Comparison of ENCODE assay signal across 9 mouse cellular contexts in genomic region chr13:85430040-85430439, GRCm38 (mm10).
A peak's percentile ranks its signal among the peaks of the same experiment; 100 is the strongest.
DNase-seq lines count a peak whose midpoint lies in the region; ATAC-seq and TF ChIP-seq lines count a peak whose summit lies in the region.
"Had no signal": no experiment of that assay in that cellular context is flagged by ENCODE, and none has a peak within 500 bp of the region (broad histone marks: within the 10 kb centered on the region; RNA-seq: fewer than 3 reads in every experiment).

No protein-coding gene starts in this region.

- no peaks in the 10 kb centered on the region for H3K27me3 ChIP-seq in forebrain, embryonic 12.5 days
- no peaks in the 10 kb centered on the region for H3K27me3 ChIP-seq in forebrain, embryonic 11.5 days (ENCODE audit: control insufficient read depth, insufficient read depth, low read length)
- H3K27me3 ChIP-seq: embryonic facial prominence, embryonic 13.5 days had no signal

- H3K36me3 ChIP-seq in forebrain, embryonic 12.5 days (replicated peaks), result no peaks in the 10 kb centered on the region
- no peaks in the 10 kb centered on the region for H3K36me3 ChIP-seq in forebrain, embryonic 11.5 days (ENCODE audit: control insufficient read depth, insufficient read depth, low read length)
- H3K36me3 ChIP-seq: embryonic facial prominence, embryonic 13.5 days had no signal

- whole genome bisulfite sequencing in forebrain, embryonic 12.5 days, result 92% methylated on average over 3 of the region's 3 CpGs
- 88% methylated on average over 3 of the region's 3 CpGs for WGBS in forebrain, embryonic 11.5 days

- intact Hi-C loops in left cerebral cortex, adult 2 months (cut with DNase I), result no loop called here

- DNase-seq in frontal cortex, postnatal 25 days (ENCODE audit: low spot score in 2 of 2), result no peak
- peak; percentile 9 to 13 for DNase-seq in urinary bladder, postnatal 36 days (ENCODE audit: low spot score in 2 of 2)
- DNase-seq in urinary bladder, postnatal 10 days (ENCODE audit: low spot score), result no peak
- DNase-seq in heart, postnatal 4 days, result peak; percentile 14
- DNase-seq in left cerebral cortex, adult 2 months (ENCODE audit: extremely low spot score in 1 of 2, low spot score in 2 of 2), result no peak
- DNase-seq in forebrain, embryonic 11.5 days (ENCODE audit: low spot score), result no peak

- TF ChIP-seq CTCF in left cerebral cortex, adult 2 months (IDR thresholded peaks at IDR 0.05), result no peak

- ATAC-seq in frontal cortex, adult (ENCODE audit: low TSS enrichment), result peak; percentile 67
- ATAC-seq in forebrain, embryonic 12.5 days (ENCODE audit: low FRiP score), result no peak
- ATAC-seq in forebrain, embryonic 11.5 days (replicated peaks; ENCODE audit: low FRiP score), result no peak

- H3K4me3 ChIP-seq in left cerebral cortex, adult 2 months, result no peak overlapping the region
- H3K4me3 ChIP-seq in forebrain, embryonic 12.5 days (replicated peaks), result no peak overlapping the region
- no peak overlapping the region for H3K4me3 ChIP-seq in forebrain, embryonic 11.5 days (ENCODE audit: low read depth, low read length)
- H3K4me3 ChIP-seq: embryonic facial prominence, embryonic 13.5 days had no signal

- H3K9ac ChIP-seq in forebrain, embryonic 12.5 days, result no peak overlapping the region
- no peak overlapping the region for H3K9ac ChIP-seq in forebrain, embryonic 11.5 days (ENCODE audit: low read length)
- H3K9ac ChIP-seq: embryonic facial prominence, embryonic 13.5 days had no signal

- H3K4me2 ChIP-seq in forebrain, embryonic 12.5 days, result no peak overlapping the region
- no peak overlapping the region for H3K4me2 ChIP-seq in forebrain, embryonic 11.5 days (ENCODE audit: low read depth, low read length, severe bottlenecking)
- H3K4me2 ChIP-seq: embryonic facial prominence, embryonic 13.5 days had no signal

- no peak overlapping the region for H3K27ac ChIP-seq in left cerebral cortex, adult 2 months
- H3K27ac ChIP-seq in forebrain, embryonic 12.5 days, result no peak overlapping the region
- H3K27ac ChIP-seq in forebrain, embryonic 11.5 days (ENCODE audit: low read depth, low read length), result no peak overlapping the region
- H3K27ac ChIP-seq: embryonic facial prominence, embryonic 13.5 days had no signal

- H3K9me3 ChIP-seq in forebrain, embryonic 12.5 days, result no peaks in the 10 kb centered on the region
- H3K9me3 ChIP-seq in forebrain, embryonic 11.5 days (ENCODE audit: control insufficient read depth, low read length), result no peaks in the 10 kb centered on the region
- H3K9me3 ChIP-seq: embryonic facial prominence, embryonic 13.5 days had no signal

- H3K4me1 ChIP-seq in forebrain, embryonic 12.5 days, result no peaks in the 10 kb centered on the region
- H3K4me1 ChIP-seq in forebrain, embryonic 11.5 days (replicated peaks; ENCODE audit: control insufficient read depth, insufficient read depth, low read length), result no peaks in the 10 kb centered on the region
- H3K4me1 ChIP-seq: embryonic facial prominence, embryonic 13.5 days had no signal

Comparison
In these comparisons a context has a peak if more than half of its experiments do, and no peak if none do; other contexts are left out.
1. DNase-seq: peak in urinary bladder, postnatal 36 days (2 of 2) and heart, postnatal 4 days (single experiment); none in frontal cortex, postnatal 25 days (0 of 2), urinary bladder, postnatal 10 days (single experiment), left cerebral cortex, adult 2 months (0 of 2) and forebrain, embryonic 11.5 days (single experiment).